Mouse (Mus musculus): ENCODE results near the gene Stk33. TPM values are rescaled to one million over a fixed set of nuclear protein-coding genes. Genes with fewer than 3 reads are reported as not detected.

The Stk33 gene
- polyA plus RNA-seq, 1 experiment from 2014 or later = 0.46 TPM

DNA sequence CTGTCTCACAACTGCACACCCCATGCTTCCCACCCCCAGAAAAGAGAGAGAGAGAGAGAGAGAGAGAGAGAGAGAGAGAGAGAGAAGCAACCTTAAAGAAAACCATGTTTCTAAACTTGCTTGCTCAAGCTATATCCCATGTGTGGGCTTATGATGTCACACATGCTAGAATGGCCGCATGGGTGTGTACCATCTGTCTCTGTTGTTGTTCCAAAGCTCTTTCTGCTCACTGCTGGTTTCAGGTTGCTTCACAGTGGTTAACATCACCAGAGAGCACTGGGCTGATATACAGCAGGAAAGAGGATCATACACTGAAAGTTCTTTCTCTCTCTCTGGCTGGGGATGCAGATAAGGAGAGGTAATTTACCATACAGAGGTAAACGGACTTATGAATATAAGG, 28.7 kb upstream of the Stk33 start:
- Histone ChIP-seq H3K9ac (ENCODE audit: low read depth, low read length) (no peak overlapping the region), H3K4me1 (replicated peaks; ENCODE audit: control insufficient read depth, insufficient read depth, low read length) (no peaks in the 10 kb centered on the region), H3K4me3 (ENCODE audit: low read depth, low read length) (no peak overlapping the region), H3K36me3 (ENCODE audit: control insufficient read depth, insufficient read depth) (no peaks in the 10 kb centered on the region), H3K9me3 (ENCODE audit: control insufficient read depth) (no peaks in the 10 kb centered on the region), H3K27ac (ENCODE audit: low read depth, low read length) (no peak overlapping the region), H3K27me3 (replicated peaks; ENCODE audit: control insufficient read depth, insufficient read depth, low read length) (no peaks in the 10 kb centered on the region), H3K4me2 (replicated peaks; ENCODE audit: low read depth) (no peak overlapping the region)
- ATAC-seq = no peak
- 40% methylated on average over 2 of the region's 2 CpGs for WGBS
- TF ChIP-seq CTCF (IDR thresholded peaks at IDR 0.05; ENCODE audit: low read depth) = no peak

- no peak overlapping the region for H3K9ac ChIP-seq (ENCODE audit: low read depth, low read length)
- no peak overlapping the region for H3K27ac ChIP-seq (ENCODE audit: low read depth, low read length)
- TF ChIP-seq CTCF (IDR thresholded peaks at IDR 0.05; ENCODE audit: low read depth) = no peak
- H3K4me2 ChIP-seq (replicated peaks; ENCODE audit: low read depth) = no peak overlapping the region
- WGBS = 94% methylated on average over 8 of the region's 8 CpGs
- H3K4me3 ChIP-seq (ENCODE audit: low read depth, low read length) = no peak overlapping the region
- no peaks in the 10 kb centered on the region for H3K9me3 ChIP-seq (ENCODE audit: control insufficient read depth)
- no peak for ATAC-seq
- no peaks in the 10 kb centered on the region for H3K36me3 ChIP-seq (ENCODE audit: control insufficient read depth, insufficient read depth)
- H3K4me1 ChIP-seq (replicated peaks; ENCODE audit: control insufficient read depth, insufficient read depth, low read length) = no peaks in the 10 kb centered on the region
- no peaks in the 10 kb centered on the region for H3K27me3 ChIP-seq (replicated peaks; ENCODE audit: control insufficient read depth, insufficient read depth, low read length)
Observed at GRCm38 (mm10) chr7:109460698-109461097, 21.8 kb upstream of the Stk33 start.

DNA sequence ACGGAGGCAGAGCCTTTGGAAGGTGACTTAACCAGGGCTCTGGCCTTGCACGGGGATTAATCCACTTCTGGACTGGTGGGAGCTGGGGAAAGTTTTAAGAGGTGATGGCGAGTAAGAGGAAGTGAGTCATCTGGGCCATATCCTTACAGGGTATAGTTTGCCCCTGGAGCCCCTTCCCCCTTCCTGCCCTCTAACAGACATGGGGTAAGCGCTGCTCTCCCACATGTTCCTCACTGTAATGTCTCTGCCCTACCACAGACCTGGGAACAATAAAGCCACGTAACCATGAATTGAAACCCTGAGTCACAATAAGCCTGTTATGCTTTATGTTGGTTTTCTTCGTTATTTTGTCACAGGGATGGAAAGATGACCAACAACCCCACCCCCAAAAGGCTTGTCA, 17.7 kb upstream of the Stk33 start:
- Histone ChIP-seq H3K36me3 (ENCODE audit: control insufficient read depth, insufficient read depth) (no peaks in the 10 kb centered on the region), H3K4me1 (replicated peaks; ENCODE audit: control insufficient read depth, insufficient read depth, low read length) (no peaks in the 10 kb centered on the region), H3K4me2 (replicated peaks; ENCODE audit: low read depth) (no peak overlapping the region), H3K27me3 (replicated peaks; ENCODE audit: control insufficient read depth, insufficient read depth, low read length) (no peaks in the 10 kb centered on the region), H3K9me3 (ENCODE audit: control insufficient read depth) (no peaks in the 10 kb centered on the region), H3K9ac (ENCODE audit: low read depth, low read length) (no peak overlapping the region), H3K27ac (ENCODE audit: low read depth, low read length) (no peak overlapping the region), H3K4me3 (ENCODE audit: low read depth, low read length) (no peak overlapping the region)
- ATAC-seq = no peak
- TF ChIP-seq CTCF (IDR thresholded peaks at IDR 0.05; ENCODE audit: low read depth) = no peak
- WGBS = 68% methylated on average over 6 of the region's 6 CpGs

- no peak for ATAC-seq
- H3K4me1 ChIP-seq (replicated peaks; ENCODE audit: control insufficient read depth, insufficient read depth, low read length) = no peaks in the 10 kb centered on the region
- H3K27me3 ChIP-seq (replicated peaks; ENCODE audit: control insufficient read depth, insufficient read depth, low read length) = no peaks in the 10 kb centered on the region
- H3K4me2 ChIP-seq (replicated peaks; ENCODE audit: low read depth) = no peak overlapping the region
- no peak overlapping the region for H3K9ac ChIP-seq (ENCODE audit: low read depth, low read length)
- no peak for TF ChIP-seq CTCF (IDR thresholded peaks at IDR 0.05; ENCODE audit: low read depth)
- no peak overlapping the region for H3K4me3 ChIP-seq (ENCODE audit: low read depth, low read length)
- 68% methylated on average over 2 of the region's 2 CpGs for WGBS
- no peaks in the 10 kb centered on the region for H3K9me3 ChIP-seq (ENCODE audit: control insufficient read depth)
- H3K36me3 ChIP-seq (ENCODE audit: control insufficient read depth, insufficient read depth) = no peaks in the 10 kb centered on the region
- no peak overlapping the region for H3K27ac ChIP-seq (ENCODE audit: low read depth, low read length)
Observed at GRCm38 (mm10) chr7:109455748-109456147, 16.9 kb upstream of the Stk33 start.

- no peak overlapping the region for H3K27ac ChIP-seq (ENCODE audit: low read depth, low read length)
- no peak overlapping the region for H3K4me3 ChIP-seq (ENCODE audit: low read depth, low read length)
- H3K9ac ChIP-seq (ENCODE audit: low read depth, low read length) = no peak overlapping the region
- no peak overlapping the region for H3K4me2 ChIP-seq (replicated peaks; ENCODE audit: low read depth)
- no peaks in the 10 kb centered on the region for H3K27me3 ChIP-seq (replicated peaks; ENCODE audit: control insufficient read depth, insufficient read depth, low read length)
- 86% methylated on average over 9 of the region's 9 CpGs for WGBS
- H3K36me3 ChIP-seq (ENCODE audit: control insufficient read depth, insufficient read depth) = no peaks in the 10 kb centered on the region
- H3K9me3 ChIP-seq (ENCODE audit: control insufficient read depth) = no peaks in the 10 kb centered on the region
- no peaks in the 10 kb centered on the region for H3K4me1 ChIP-seq (replicated peaks; ENCODE audit: control insufficient read depth, insufficient read depth, low read length)
- TF ChIP-seq CTCF (IDR thresholded peaks at IDR 0.05; ENCODE audit: low read depth) = no peak
- ATAC-seq = no peak
Observed at GRCm38 (mm10) chr7:109454856-109455255, 16.0 kb upstream of the Stk33 start.

DNA sequence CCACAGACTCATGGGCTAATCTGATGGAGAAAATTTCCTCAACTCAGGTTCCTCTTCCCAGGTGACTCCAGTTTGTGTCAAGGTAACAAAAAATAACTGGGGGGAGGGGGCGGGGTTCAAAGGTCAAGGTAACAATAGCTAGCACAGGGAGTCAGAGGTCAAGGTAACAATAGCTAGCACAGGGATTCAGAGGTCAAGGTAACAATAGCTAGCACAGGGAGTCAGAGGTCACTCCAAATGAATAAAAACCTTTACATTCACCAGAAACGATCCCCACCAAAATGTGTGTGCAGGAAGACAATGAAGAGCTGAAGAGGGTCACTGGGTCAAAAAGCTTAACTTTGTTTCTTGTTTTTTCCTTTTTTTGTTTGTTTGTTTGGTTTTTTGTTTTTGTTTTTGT, 9.2 kb upstream of the Stk33 start:
- no peak overlapping the region for H3K4me3 ChIP-seq (ENCODE audit: low read depth, low read length)
- 77% methylated on average over 2 of the region's 2 CpGs for WGBS
- no peak overlapping the region for H3K4me2 ChIP-seq (replicated peaks; ENCODE audit: low read depth)
- no peak overlapping the region for H3K9ac ChIP-seq (ENCODE audit: low read depth, low read length)
- TF ChIP-seq CTCF (IDR thresholded peaks at IDR 0.05; ENCODE audit: low read depth) = no peak
- no peaks in the 10 kb centered on the region for H3K27me3 ChIP-seq (replicated peaks; ENCODE audit: control insufficient read depth, insufficient read depth, low read length)
- no peak overlapping the region for H3K27ac ChIP-seq (ENCODE audit: low read depth, low read length)
- no peaks in the 10 kb centered on the region for H3K4me1 ChIP-seq (replicated peaks; ENCODE audit: control insufficient read depth, insufficient read depth, low read length)
- no peak for ATAC-seq
- no peaks in the 10 kb centered on the region for H3K36me3 ChIP-seq (ENCODE audit: control insufficient read depth, insufficient read depth)
- no peaks in the 10 kb centered on the region for H3K9me3 ChIP-seq (ENCODE audit: control insufficient read depth)

GRCm38 (mm10) chr7:109445012-109445411, 6.1 kb upstream of the Stk33 start:
- ATAC-seq = no peak
- no peak overlapping the region for H3K4me2 ChIP-seq (replicated peaks; ENCODE audit: low read depth)
- no peak overlapping the region for H3K27ac ChIP-seq (ENCODE audit: low read depth, low read length)
- H3K4me1 ChIP-seq (replicated peaks; ENCODE audit: control insufficient read depth, insufficient read depth, low read length) = no peaks in the 10 kb centered on the region
- no peak overlapping the region for H3K9ac ChIP-seq (ENCODE audit: low read depth, low read length)
- no peaks in the 10 kb centered on the region for H3K36me3 ChIP-seq (ENCODE audit: control insufficient read depth, insufficient read depth)
- TF ChIP-seq CTCF (IDR thresholded peaks at IDR 0.05; ENCODE audit: low read depth) = peak; percentile 77
- 12% methylated on average over 6 of the region's 6 CpGs for WGBS
- H3K4me3 ChIP-seq (ENCODE audit: low read depth, low read length) = no peak overlapping the region
- H3K27me3 ChIP-seq (replicated peaks; ENCODE audit: control insufficient read depth, insufficient read depth, low read length) = no peaks in the 10 kb centered on the region; the same call in 1 of the 2 replicates
- H3K9me3 ChIP-seq (ENCODE audit: control insufficient read depth) = no peaks in the 10 kb centered on the region
